Mouse (Mus musculus) thymus, adult 2 months (tissue): Measurements from ENCODE around the gene Med20.

Experiments
- CTCF ChIP-seq: fragments of 200-500 bp; IDR thresholded peaks from 2 replicates; pipeline ENCODE4 v1.5.1; 2012; ENCODE audit warnings: mild to moderate bottlenecking, control low read depth, low read length, moderate library complexity, borderline replicate concordance; ENCODE audit not compliant: control insufficient read depth, poor library complexity, insufficient read depth; ENCODE audit errors: extremely low read depth
- POLR2A ChIP-seq: fragments of 200-500 bp; IDR thresholded peaks from 2 replicates; pipeline ENCODE4 v1.6.1; 2012; ENCODE audit warnings: mild to moderate bottlenecking, low read length, control low read depth, moderate library complexity; ENCODE audit not compliant: control insufficient read depth, poor library complexity, insufficient read depth; ENCODE audit errors: extremely low read depth

DNA sequence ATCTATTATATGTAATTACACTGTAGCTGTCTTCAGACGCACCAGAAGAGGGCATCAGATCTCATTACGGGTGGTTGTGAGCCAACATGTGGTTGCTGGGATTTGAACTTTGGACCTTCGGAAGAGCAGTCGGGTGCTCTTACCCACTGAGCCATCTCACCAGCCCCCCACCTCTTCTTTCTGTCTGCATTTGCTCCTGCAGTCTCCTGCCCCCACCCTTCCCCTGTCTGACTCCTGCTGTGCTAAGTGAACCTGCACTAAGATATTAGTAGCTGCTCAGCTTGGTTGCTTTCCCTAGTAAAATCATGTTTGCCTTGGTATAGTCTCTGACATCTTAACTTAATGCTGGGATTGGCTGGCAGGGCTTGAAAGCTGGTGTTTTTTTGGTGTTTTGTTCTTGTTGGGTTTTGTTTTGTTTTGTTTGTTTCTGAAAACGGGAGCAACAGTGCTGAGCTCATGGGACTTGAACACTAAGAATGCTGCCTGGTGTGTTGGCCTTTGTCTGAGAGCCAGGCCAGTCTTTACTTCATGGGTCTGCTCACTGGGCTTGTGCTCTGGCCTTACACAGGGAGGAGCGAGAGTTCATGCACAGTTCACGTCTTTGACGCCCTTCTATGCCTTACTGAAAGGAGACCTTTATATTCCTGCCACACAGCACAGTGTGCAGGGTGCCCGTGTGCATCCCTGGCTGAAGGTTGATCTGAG lies 51.8 kb downstream of the Med20 start:
- TF ChIP-seq POLR2A (no peak), CTCF (no peak)
